Mouse (Mus musculus): Measurements from ENCODE around the gene Bcl2.
"Not testable (repeated sequence)": the region's sequence is repeated elsewhere in the genome, so short reads cannot be mapped to it uniquely, and the experiment has no call there.

The Bcl2 gene

GRCm38 (mm10) chr1:106713621-106714529 lies at the start of gene Bcl2:
TSS of gene Bcl2 (minus strand) at chr1:106714274.
- DNase-seq (ENCODE audit: extremely low spot score, low read depth, low spot score) = no peak

- DNase-seq (ENCODE audit: extremely low spot score, low read depth, low spot score) = no peak
Measured at GRCm38 (mm10) chr1:106760750-106761149, 46.7 kb upstream of the Bcl2 start.

GRCm38 (mm10) chr1:106759572-106760435 lies 45.7 kb upstream of the Bcl2 start, which contains the start of gene Kdsr:
TSS of gene Kdsr (minus strand) at chr1:106759727.
- DNase-seq (ENCODE audit: extremely low spot score, low read depth, low spot score) = peak; percentile 73

GRCm38 (mm10) chr1:106758734-106759571 lies 44.9 kb upstream of the Bcl2 start:
- DNase-seq (ENCODE audit: extremely low spot score, low read depth, low spot score) = no peak

GRCm38 (mm10) chr1:106756633-106757032 lies 42.6 kb upstream of the Bcl2 start:
- no peak for DNase-seq (ENCODE audit: extremely low spot score, low read depth, low spot score)

GRCm38 (mm10) chr1:106752013-106752412 lies 37.9 kb upstream of the Bcl2 start:
- no peak for DNase-seq (ENCODE audit: extremely low spot score, low read depth, low spot score)

- DNase-seq (ENCODE audit: extremely low spot score, low read depth, low spot score) = no peak
Measured at GRCm38 (mm10) chr1:106750656-106751055, 36.6 kb upstream of the Bcl2 start.

GRCm38 (mm10) chr1:106748555-106749315 lies 34.7 kb upstream of the Bcl2 start:
- DNase-seq (ENCODE audit: extremely low spot score, low read depth, low spot score) = no peak

GRCm38 (mm10) chr1:106742980-106743379 lies 28.9 kb upstream of the Bcl2 start:
- DNase-seq (ENCODE audit: extremely low spot score, low read depth, low spot score) = no peak

GRCm38 (mm10) chr1:106740735-106741134 lies 26.7 kb upstream of the Bcl2 start:
- DNase-seq (ENCODE audit: extremely low spot score, low read depth, low spot score) = no peak

- DNase-seq (ENCODE audit: extremely low spot score, low read depth, low spot score) = no peak
Measured at GRCm38 (mm10) chr1:106739810-106740209, 25.7 kb upstream of the Bcl2 start.

GRCm38 (mm10) chr1:106738092-106738491 lies 24.0 kb upstream of the Bcl2 start:
- DNase-seq (ENCODE audit: extremely low spot score, low read depth, low spot score) = no peak

- DNase-seq (ENCODE audit: extremely low spot score, low read depth, low spot score) = no peak
Measured at GRCm38 (mm10) chr1:106736211-106736610, 22.1 kb upstream of the Bcl2 start.

GRCm38 (mm10) chr1:106735586-106735985 lies 21.5 kb upstream of the Bcl2 start:
- no peak for DNase-seq (ENCODE audit: extremely low spot score, low read depth, low spot score)

- no peak for DNase-seq (ENCODE audit: extremely low spot score, low read depth, low spot score)
Measured at GRCm38 (mm10) chr1:106722061-106722460, 8.0 kb upstream of the Bcl2 start.

- DNase-seq (ENCODE audit: extremely low spot score, low read depth, low spot score) = not testable (repeated sequence)
Measured at GRCm38 (mm10) chr1:106717736-106718135, 3.7 kb upstream of the Bcl2 start.

GRCm38 (mm10) chr1:106717071-106717601 lies 3.1 kb upstream of the Bcl2 start:
- no peak for DNase-seq (ENCODE audit: extremely low spot score, low read depth, low spot score)

GRCm38 (mm10) chr1:106716141-106716540 lies 2.1 kb upstream of the Bcl2 start:
- no peak for DNase-seq (ENCODE audit: extremely low spot score, low read depth, low spot score)

Data from hindlimb bud, embryonic 11.5 days (tissue).